Mouse (Mus musculus): ENCODE measurements around the gene Ptcd1.

DNA sequence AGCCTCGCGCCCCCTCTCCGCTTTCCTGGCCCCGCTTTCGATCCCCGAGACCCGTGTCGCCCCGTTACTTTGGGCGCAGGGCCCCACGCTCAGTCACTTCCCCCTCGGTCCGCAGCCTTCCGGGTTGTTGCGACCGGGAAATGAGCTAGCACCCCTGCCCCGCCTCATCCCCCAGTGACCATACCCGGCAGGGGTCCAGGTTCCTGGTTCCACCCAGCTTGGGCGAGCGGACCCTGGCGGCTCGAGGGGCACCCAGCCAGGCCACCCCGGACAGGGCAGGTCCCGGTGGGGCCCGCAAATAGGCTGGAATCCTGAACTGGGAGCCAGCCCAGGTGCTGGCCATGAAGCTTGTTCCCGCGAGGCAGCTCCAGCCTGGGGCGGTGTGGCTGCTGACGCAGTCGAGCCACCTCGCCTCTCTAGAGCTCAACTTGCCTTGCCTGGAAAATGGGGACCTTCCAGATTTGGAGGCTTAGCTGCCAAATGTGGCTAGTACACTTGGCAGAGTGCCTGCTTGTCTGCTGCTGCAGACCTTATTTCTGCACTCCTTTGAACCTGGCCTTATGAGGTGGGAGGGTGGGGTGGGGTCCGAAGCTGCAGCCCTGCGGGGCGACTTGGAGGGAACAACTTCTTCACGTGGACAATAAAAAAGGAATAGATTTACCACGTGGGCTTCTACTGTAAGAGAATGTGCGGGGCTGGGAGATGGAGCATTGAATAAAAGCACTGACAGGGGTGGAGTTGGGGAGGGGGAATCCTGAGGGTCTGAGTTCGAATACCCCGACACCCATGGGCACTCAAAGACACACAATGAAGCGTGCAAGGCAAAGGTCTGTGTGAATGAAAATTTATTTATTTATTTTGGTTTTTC is 52.1 kb downstream of the Ptcd1 start:
- TF ChIP-seq CTCF (IDR thresholded peaks at IDR 0.05; ENCODE audit: extremely low read depth, insufficient read depth, insufficient read length, insufficient replicate concordance) (no peak), POLR2A (IDR thresholded peaks at IDR 0.05; ENCODE audit: low read depth, low read length) (peak; percentile 67)
